Mouse (Mus musculus) Patski (cell line): ENCODE results near the gene Adam11. TPM values are rescaled to one million over a fixed set of nuclear protein-coding genes. Genes with fewer than 3 reads are reported as not detected.
"Not testable (repeated sequence)": the region's sequence is repeated elsewhere in the genome, so short reads cannot be mapped to it uniquely, and the experiment has no call there.

Experiments used
- ATAC-seq: fragments of 100-300 bp; one replicate; pipeline ENCODE4 v1.8.0; 2021
- CTCF ChIA-PET: fragments of 350-600 bp; sonication (Branson Sonifier 250); formaldehyde crosslinking; loops from one replicate; lab custom pipeline; 2022; ENCODE audit warnings: inconsistent platforms; lab: Charles Lee
- POLR2A ChIA-PET: fragments of 350-600 bp; sonication (Branson Sonifier 250); formaldehyde crosslinking; loops from one replicate; lab custom pipeline; 2022; ENCODE audit warnings: antibody characterized with exemption, inconsistent platforms; lab: Charles Lee
- DNase-seq: peaks from one replicate; pipeline ENCODE4 v3.0.0-alpha.2; 2011; ENCODE audit warnings: low read depth, low spot score
- H3K27me3 ChIP-seq: fragments of 371-371 bp; one replicate; pipeline ENCODE4 v1.5.1; 2021
- CTCF ChIP-seq: fragments of 100-300 bp; IDR thresholded peaks from one replicate; pipeline ENCODE4 v1.5.1; 2021
- in situ Hi-C: fragments of 300-500 bp; cut with MboI; formaldehyde crosslinking; loops from 3 replicates; pipeline ENCODE4 v1.11.1; 2018; ENCODE audit warnings: low pct_unique_long_range_greater_than_20kb, mixed read lengths
- polyA plus RNA-seq: library from polyadenylated mRNA; unstranded; gene quantifications from one replicate; pipeline ENCODE4 v1.2.3, GENCODE M21; 2021

Adam11 gene
- polyA plus RNA-seq: 5.3 TPM

DNA sequence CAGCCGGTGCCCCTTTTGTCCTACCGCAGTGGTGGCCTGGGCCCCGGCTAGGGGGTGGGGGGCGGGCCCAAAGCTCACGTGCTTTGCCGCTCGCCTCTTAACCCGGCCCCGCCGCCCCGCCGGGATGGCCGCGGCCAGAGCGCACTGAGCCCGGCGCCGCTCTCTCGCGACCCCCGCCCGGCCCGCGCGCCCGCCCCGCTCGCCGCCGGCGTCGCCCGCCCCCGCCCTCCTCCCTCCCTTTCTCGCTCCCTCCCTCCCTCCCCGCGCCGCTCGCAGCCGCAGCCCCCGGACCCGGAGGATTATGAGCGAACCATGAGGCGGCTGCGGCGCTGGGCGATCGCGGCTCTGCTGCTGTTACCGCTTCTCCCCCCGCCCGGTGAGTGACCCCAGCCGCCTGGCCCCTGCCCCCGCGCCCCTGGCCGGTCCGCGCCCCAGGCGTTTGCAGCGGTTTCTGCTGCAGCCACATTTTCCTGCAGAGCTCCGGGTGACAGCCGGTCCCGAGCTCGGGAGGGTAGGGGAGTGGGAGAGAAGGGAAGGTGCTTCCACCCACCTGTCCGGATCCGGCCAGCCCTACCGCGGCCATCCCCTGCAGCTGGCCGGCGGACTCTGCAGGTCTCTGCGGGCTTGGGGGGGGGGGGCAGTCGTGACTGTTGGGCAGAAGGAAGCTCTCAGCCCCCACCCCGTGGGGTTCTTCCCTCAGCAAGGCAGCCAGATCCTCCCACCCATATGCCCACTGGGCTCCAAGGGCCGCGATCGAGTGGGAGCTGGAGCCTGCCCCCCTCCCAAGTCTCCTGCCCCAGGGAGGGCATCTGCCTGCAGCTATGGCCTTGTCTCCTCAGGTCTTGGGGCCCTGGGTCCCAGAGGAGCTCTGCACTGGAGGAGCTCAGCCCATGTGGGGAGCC, at the start of gene Adam11:
TSS of gene Adam11 (plus strand) at position 131 of the 902 bp plus-strand sequence.
- in situ Hi-C loops: loop anchor here (25.0 kb wide), 1 partner anchor 226 kb away; no protein-coding TSS in a partner anchor
- H3K27me3 ChIP-seq: no peaks in the 10 kb centered on the region
- no peak for ATAC-seq
- no peak for TF ChIP-seq CTCF
- ChIA-PET POLR2A (interaction anchor here (0.6 kb wide), 1 partner anchor 12 kb away, joined by 3 read pairs; no protein-coding TSS in a partner anchor), CTCF (interaction anchor here (2.0 kb wide), 1 partner anchor 22 kb away, joined by 7 read pairs; no protein-coding TSS in a partner anchor)
- no peak for DNase-seq

- no peak for ATAC-seq
- H3K27me3 ChIP-seq: no peaks in the 10 kb centered on the region
- CTCF ChIA-PET: no interaction called here
- TF ChIP-seq CTCF: no peak
- no peak for DNase-seq
- in situ Hi-C loops: no loop called here
- POLR2A ChIA-PET: interaction anchor here (0.6 kb wide), 1 partner anchor 166 kb away, joined by 3 read pairs; no protein-coding TSS in a partner anchor
Measured at GRCm38 (mm10) chr11:102712411-102712810, 48.8 kb upstream of the Adam11 start.

GRCm38 (mm10) chr11:102714578-102714977, 46.7 kb upstream of the Adam11 start:
- CTCF ChIA-PET: interaction anchor here (1.0 kb wide), 1 partner anchor 15 kb away, joined by 3 read pairs; no protein-coding TSS in a partner anchor
- POLR2A ChIA-PET, ATAC-seq, DNase-seq, H3K27me3 ChIP-seq, in situ Hi-C loops: not testable (repeated sequence)
- TF ChIP-seq CTCF: peak; percentile 65

GRCm38 (mm10) chr11:102716135-102716534, 45.1 kb upstream of the Adam11 start:
- DNase-seq (no peak), ATAC-seq (no peak)
- TF ChIP-seq CTCF: no peak
- ChIA-PET POLR2A (no interaction called here), CTCF (no interaction called here)
- in situ Hi-C loops: no loop called here
- H3K27me3 ChIP-seq: no peaks in the 10 kb centered on the region

- no peak for DNase-seq
- POLR2A ChIA-PET: no interaction called here
- in situ Hi-C loops: no loop called here
Measured at GRCm38 (mm10) chr11:102725574-102725973, 35.7 kb upstream of the Adam11 start.

DNA sequence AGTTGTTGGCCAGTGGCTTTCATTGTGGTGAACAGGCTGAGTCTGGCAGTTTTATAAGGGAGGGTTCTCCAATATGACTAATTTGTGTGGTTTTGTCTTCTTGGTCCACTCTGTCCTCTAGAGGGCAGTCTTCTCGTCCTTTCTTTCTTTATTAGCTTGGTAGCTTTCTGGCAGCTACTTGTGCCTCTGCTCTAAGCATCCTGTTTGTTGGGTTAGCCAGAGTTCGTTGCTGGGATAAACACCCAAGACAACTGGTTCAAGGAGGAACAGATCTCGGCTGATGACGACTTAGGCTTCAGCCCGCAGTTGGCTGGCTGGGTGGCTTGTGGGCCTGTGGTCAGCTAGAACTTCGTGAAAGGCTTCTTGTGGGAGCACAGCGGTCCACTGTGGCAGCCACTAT, 32.6 kb upstream of the Adam11 start:
- CTCF ChIA-PET: interaction anchor here (0.7 to 1.5 kb wide), 8 partner anchors 10 to 166 kb away, joined by 3 to 4 read pairs (median 4); partner anchors contain the start of gene Ccdc103
- TF ChIP-seq CTCF: peak; percentile 72
- POLR2A ChIA-PET: no interaction called here
- no peak for DNase-seq
- no peaks in the 10 kb centered on the region for H3K27me3 ChIP-seq
- in situ Hi-C loops: no loop called here
- no peak for ATAC-seq

More at GRCm38 (mm10) chr11:102725574-102725973, 35.7 kb upstream of the Adam11 start:
- peaks cover 15% of the 10 kb centered on the region for H3K27me3 ChIP-seq
- TF ChIP-seq CTCF: peak; percentile 50
- CTCF ChIA-PET: interaction anchor here (0.7 kb wide), 1 partner anchor 14 kb away, joined by 4 read pairs; no protein-coding TSS in a partner anchor
- ATAC-seq: no peak

DNA sequence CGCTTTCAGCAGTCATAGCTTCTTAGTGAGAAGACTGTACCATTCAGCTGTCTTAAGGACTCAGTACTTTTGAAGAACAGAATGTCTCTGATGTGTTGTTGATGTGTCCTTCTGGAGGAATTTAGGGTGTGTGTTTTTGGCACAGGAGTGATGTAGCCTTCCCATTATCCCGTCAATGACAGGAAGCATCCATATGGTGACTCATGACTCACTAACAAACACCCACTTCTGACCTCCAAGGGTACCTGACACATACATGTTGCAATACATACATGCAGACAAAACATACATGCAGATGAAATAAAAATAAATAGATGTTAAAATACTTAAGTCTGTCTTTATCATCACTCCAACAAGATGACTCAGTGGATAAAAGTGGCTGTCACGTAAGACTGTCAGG, 31.4 kb upstream of the Adam11 start:
- POLR2A ChIA-PET: no interaction called here
- DNase-seq (no peak), ATAC-seq (no peak)
- no peak for TF ChIP-seq CTCF
- H3K27me3 ChIP-seq: no peaks in the 10 kb centered on the region
- in situ Hi-C loops: no loop called here
- CTCF ChIA-PET: interaction anchor here (1.4 kb wide), 1 partner anchor 44 kb away, joined by 4 read pairs; no protein-coding TSS in a partner anchor

DNA sequence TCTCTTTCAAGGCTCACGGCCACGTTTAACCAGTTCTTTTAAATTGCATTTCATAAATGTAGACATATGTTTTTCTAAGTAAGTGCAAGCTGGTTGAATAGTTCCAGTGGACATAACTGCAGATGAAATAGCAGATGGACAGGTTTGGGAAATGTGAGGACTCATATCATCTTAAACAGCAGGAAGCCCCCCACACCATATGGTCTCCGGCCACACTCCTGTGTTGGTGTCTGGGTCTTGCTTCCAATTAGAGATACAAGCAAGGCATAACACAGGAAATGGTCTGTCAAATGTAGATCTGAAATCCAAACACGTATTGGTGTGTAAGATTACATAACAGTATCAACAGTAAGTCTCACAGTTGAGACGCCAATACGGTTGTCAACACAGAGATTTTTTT, 29.9 kb upstream of the Adam11 start:
- ATAC-seq (no peak), DNase-seq (no peak)
- POLR2A ChIA-PET: no interaction called here
- no peak for TF ChIP-seq CTCF
- in situ Hi-C loops: no loop called here
- CTCF ChIA-PET: no interaction called here
- peaks cover 3% of the 10 kb centered on the region for H3K27me3 ChIP-seq

DNA sequence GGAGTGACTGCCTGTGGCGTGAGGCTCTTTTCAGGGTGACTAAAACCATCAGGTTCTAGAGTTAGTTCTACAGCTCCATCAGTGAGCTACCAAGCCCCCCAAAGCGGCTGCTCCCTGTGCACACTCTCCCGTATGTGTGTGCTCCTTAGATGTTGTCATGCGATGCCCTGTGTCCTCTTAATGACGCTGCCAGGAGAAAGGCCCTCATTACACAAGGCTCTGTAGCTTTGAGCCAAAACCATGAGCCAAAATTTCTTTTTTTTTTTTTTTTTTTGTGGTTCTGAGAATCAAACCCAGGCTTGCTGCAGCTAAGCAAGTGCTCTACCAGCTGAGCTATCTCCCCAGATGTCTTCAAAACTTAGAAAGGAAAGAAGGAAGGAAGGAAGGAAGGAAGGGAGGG, 28.1 kb upstream of the Adam11 start:
- CTCF ChIA-PET: no interaction called here
- DNase-seq (no peak), ATAC-seq (no peak)
- peaks cover 6% of the 10 kb centered on the region for H3K27me3 ChIP-seq
- POLR2A ChIA-PET: no interaction called here
- TF ChIP-seq CTCF: no peak
- in situ Hi-C loops: no loop called here

DNA sequence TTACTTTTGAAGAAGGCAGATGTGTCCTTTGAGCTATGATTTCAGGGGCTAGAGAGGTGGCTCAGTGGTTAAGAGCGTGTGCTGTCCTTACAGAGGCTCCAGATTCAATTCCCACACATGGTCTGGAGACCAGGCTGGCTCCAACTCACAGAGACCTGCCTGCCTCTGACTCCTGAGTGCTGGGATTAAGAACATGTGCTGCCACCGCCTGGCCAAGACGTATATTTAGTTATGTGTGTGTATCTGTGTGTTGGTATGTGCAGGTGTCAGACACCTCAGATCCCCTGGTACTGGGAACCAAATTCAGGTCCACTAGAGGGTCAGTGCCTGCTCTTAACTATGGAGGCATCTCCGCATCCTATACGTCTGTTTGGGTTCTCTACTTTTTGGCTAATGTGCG, 26.3 kb upstream of the Adam11 start:
- ATAC-seq (no peak), DNase-seq (no peak)
- peak; percentile 24 for TF ChIP-seq CTCF
- ChIA-PET POLR2A (no interaction called here), CTCF (no interaction called here)
- in situ Hi-C loops: no loop called here
- peaks cover 6% of the 10 kb centered on the region for H3K27me3 ChIP-seq

DNA sequence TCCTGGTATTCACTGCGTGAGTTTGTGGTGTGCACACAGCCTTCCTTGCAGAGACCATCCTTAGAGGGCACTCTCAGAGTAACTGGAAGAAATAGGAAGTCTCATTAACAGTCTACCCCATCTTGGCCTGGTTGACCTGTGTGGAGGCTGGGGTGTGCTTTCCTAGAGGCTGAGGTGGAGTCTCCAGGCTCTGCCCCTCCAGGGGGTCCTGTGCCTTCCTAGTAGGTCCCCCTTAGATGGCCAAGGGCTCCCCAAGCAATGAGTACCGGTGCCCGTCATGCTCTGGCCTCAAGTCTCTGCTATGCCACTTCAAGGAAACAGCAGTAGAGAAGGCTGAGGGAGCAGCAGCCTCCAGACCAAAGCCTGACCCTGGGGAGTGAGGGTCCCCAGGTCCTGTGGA, 23.2 kb upstream of the Adam11 start:
- ChIA-PET CTCF (interaction anchor here (0.7 to 2.7 kb wide), 2 partner anchors 24 to 38 kb away, joined by 3 to 7 read pairs; no protein-coding TSS in a partner anchor), POLR2A (no interaction called here)
- H3K27me3 ChIP-seq: peaks cover 6% of the 10 kb centered on the region
- in situ Hi-C loops: no loop called here
- TF ChIP-seq CTCF: no peak
- ATAC-seq (no peak), DNase-seq (no peak)
